Comparison of ENCODE assay signal across 23 mouse cellular contexts in the genomic region with DNA sequence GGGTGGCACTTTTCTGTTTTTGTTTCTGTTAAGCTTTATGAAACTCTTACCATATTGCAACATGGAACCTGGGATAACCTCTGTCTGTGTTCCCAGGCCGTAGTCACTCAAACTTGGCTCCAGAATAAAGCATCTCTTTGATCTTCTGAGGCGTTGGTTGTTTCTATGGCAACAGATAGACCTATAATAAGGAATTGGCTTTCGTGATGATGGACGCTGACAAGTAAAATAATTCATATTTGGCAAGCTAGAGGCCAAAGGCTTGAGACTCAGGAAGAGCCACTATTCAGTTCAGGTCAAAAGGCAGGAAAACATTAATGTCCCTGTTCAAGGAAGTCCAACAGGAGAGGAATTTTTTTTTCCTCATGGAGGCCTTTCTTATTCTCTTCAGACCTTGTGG. TPM values are rescaled to one million over a fixed set of nuclear protein-coding genes. Genes with fewer than 3 reads are reported as not detected.
"Had no signal": no experiment of that assay in that cellular context is flagged by ENCODE, and none has a peak within 500 bp of the region (broad histone marks: within the 10 kb centered on the region; RNA-seq: fewer than 3 reads in every experiment).

No protein-coding gene starts in this region.

- H3K4me1 ChIP-seq: megakaryocyte, embryonic 14.5 days; midbrain, embryonic 10.5 days; midbrain, embryonic 12.5 days; neural tube, embryonic 13.5 days; neural tube, embryonic 15.5 days had no signal

- H3K36me3 ChIP-seq: midbrain, embryonic 10.5 days; midbrain, embryonic 12.5 days; neural tube, embryonic 13.5 days; neural tube, embryonic 15.5 days had no signal

- H3K27ac ChIP-seq: macrophage; midbrain, embryonic 10.5 days; midbrain, embryonic 12.5 days; neural tube, embryonic 13.5 days; neural tube, embryonic 15.5 days had no signal

- H3K9me3 ChIP-seq: megakaryocyte, embryonic 14.5 days; midbrain, embryonic 10.5 days; midbrain, embryonic 12.5 days had no signal

- ATAC-seq: liver, postnatal 0 days; midbrain, embryonic 16.5 days had no signal

- H3K4me3 ChIP-seq: megakaryocyte, embryonic 14.5 days; midbrain, embryonic 10.5 days; midbrain, embryonic 12.5 days; myocyte; neural tube, embryonic 13.5 days; neural tube, embryonic 15.5 days had no signal

- H3K27me3 ChIP-seq: megakaryocyte, embryonic 14.5 days; midbrain, embryonic 12.5 days; neural tube, embryonic 13.5 days; neural tube, embryonic 15.5 days had no signal

- H3K9ac ChIP-seq: liver, postnatal 0 days; lung, embryonic 14.5 days; midbrain, embryonic 12.5 days; neural tube, embryonic 13.5 days; neural tube, embryonic 15.5 days had no signal

- H3K4me2 ChIP-seq: lung, embryonic 14.5 days; midbrain, embryonic 12.5 days; neural tube, embryonic 13.5 days; neural tube, embryonic 15.5 days had no signal

- DNase-seq: liver, postnatal 0 days; lung, embryonic 14.5 days; lung, postnatal 10 days; lung, postnatal 36 days; midbrain, embryonic 14.5 days; retina, postnatal 1 day; right cerebral cortex, adult 18-20 months; right cerebral cortex, postnatal 25 days; right cerebral cortex, postnatal 4 days; spleen, adult 18-20 months; thymus, adult 18-20 months; thymus, postnatal 14 days; thymus, postnatal 36 days had no signal

RNA-seq across cellular contexts. Expression of a gene that starts 27.8 kb away (rescaled TPM):
- polyA plus RNA-seq: liver, postnatal 0 days; macrophage; small intestine, adult 2 months had no signal

RNA-seq across cellular contexts. Expression of a gene that starts 30.9 kb away (rescaled TPM):
- polyA plus RNA-seq: liver, postnatal 0 days; macrophage; midbrain, embryonic 10.5 days; neural tube, embryonic 11.5 days; small intestine, adult 2 months had no signal
